Mouse (Mus musculus) ovary, postnatal 36 days (tissue): Measurements from ENCODE around the gene Vmn1r191.
"Not testable (repeated sequence)": the region's sequence is repeated elsewhere in the genome, so short reads cannot be mapped to it uniquely, and the experiment has no call there.

Experiments used
- DNase-seq: peaks from one replicate; pipeline ENCODE4 v3.0.0; 2022; ENCODE audit warnings: low spot score, mixed read lengths

Vmn1r191 gene

GRCm38 (mm10) chr13:22183869-22184268 is at the start of gene Vmn1r191:
Gene Vmn1r191, minus strand, starts transcription at chr13:22183969.
- no peak for DNase-seq

GRCm38 (mm10) chr13:22223060-22223459 is 39.3 kb upstream of the Vmn1r191 start, which contains the start of gene Vmn1r193:
Gene Vmn1r193, minus strand, starts transcription at chr13:22223160.
- DNase-seq: not testable (repeated sequence)

- not testable (repeated sequence) for DNase-seq
Observed at GRCm38 (mm10) chr13:22192756-22193155, 9.0 kb upstream of the Vmn1r191 start.

GRCm38 (mm10) chr13:22191041-22191440 is 7.3 kb upstream of the Vmn1r191 start, which contains the start of gene Vmn1r192:
Gene Vmn1r192, minus strand, starts transcription at chr13:22191141.
- DNase-seq: no peak

GRCm38 (mm10) chr13:22190385-22190784 is 6.6 kb upstream of the Vmn1r191 start:
- no peak for DNase-seq

GRCm38 (mm10) chr13:22189313-22189712 is 5.5 kb upstream of the Vmn1r191 start:
- DNase-seq: no peak

- DNase-seq: no peak
Observed at GRCm38 (mm10) chr13:22168416-22168815, 15.4 kb downstream of the Vmn1r191 start.

- not testable (repeated sequence) for DNase-seq
Observed at GRCm38 (mm10) chr13:22136495-22137293, 47.1 kb downstream of the Vmn1r191 start.
